Mouse (Mus musculus) forebrain, embryonic 13.5 days (tissue): ENCODE measurements around the gene Slc35b1. TPM values are rescaled to one million over a fixed set of nuclear protein-coding genes. Genes with fewer than 3 reads are reported as not detected.

Source experiments
- ATAC-seq: fragments of 200-750 bp; cut with Nextera tagmentation; 2 replicates; pipeline ENCODE4 v1.8.0; 2017
- H3K27ac ChIP-seq: fragments of 300-500 bp; sonication (generic); 2 replicates; pipeline ENCODE4 v1.5.1; 2015; ENCODE audit warnings: inconsistent platforms, mild to moderate bottlenecking, moderate library complexity
- H3K27me3 ChIP-seq: fragments of 300-500 bp; sonication (generic); 2 replicates; pipeline ENCODE4 v1.6.1; 2015; ENCODE audit warnings: mild to moderate bottlenecking, inconsistent platforms
- H3K36me3 ChIP-seq: fragments of 300-500 bp; sonication (generic); 2 replicates; pipeline ENCODE4 v1.6.1; 2015; ENCODE audit warnings: mild to moderate bottlenecking, inconsistent platforms; ENCODE audit not compliant: poor library complexity, severe bottlenecking
- H3K4me1 ChIP-seq: fragments of 300-500 bp; sonication (generic); 2 replicates; pipeline ENCODE4 v1.6.1; 2015; ENCODE audit warnings: inconsistent platforms
- H3K4me2 ChIP-seq: fragments of 300-500 bp; sonication (generic); 2 replicates; pipeline ENCODE4 v1.6.1; 2015; ENCODE audit warnings: inconsistent platforms, mild to moderate bottlenecking, moderate library complexity
- H3K4me3 ChIP-seq: fragments of 300-500 bp; sonication (generic); 2 replicates; pipeline ENCODE4 v1.5.1; 2015; ENCODE audit warnings: mild to moderate bottlenecking, inconsistent platforms
- H3K9ac ChIP-seq: fragments of 300-500 bp; sonication (generic); 2 replicates; pipeline ENCODE4 v1.6.1; 2015; ENCODE audit warnings: mild to moderate bottlenecking, inconsistent platforms
- H3K9me3 ChIP-seq: fragments of 300-500 bp; sonication (generic); replicated peaks from 2 replicates; pipeline ENCODE4 v1.6.1; 2016; ENCODE audit warnings: inconsistent platforms
- WGBS: fragments of 180-500 bp; shearing (Covaris S2); methylation state at CpG from one replicate; pipeline ENCODE4 v1.1.7; 2015; 5-methylcytosine and 5-hydroxymethylcytosine counted together
- polyA plus RNA-seq: library from polyadenylated mRNA; unstranded; fragments of >200 nt; fragmentation: Nextera tagmentation; extraction: Ambion mirVana; gene quantifications from 2 replicates; pipeline ENCODE4 v1.2.1, GENCODE M21; 2015

Gene Slc35b1
- polyA plus RNA-seq, 1 experiment from 2014 or later: 140 TPM

- Histone ChIP-seq H3K36me3 (peaks cover 66% of the 10 kb centered on the region), H3K4me1 (peaks cover 24% of the 10 kb centered on the region), H3K4me2 (no peak overlapping the region), H3K9ac (no peak overlapping the region), H3K27ac (no peak overlapping the region), H3K27me3 (no peaks in the 10 kb centered on the region), H3K4me3 (no peak overlapping the region), H3K9me3 (no peaks in the 10 kb centered on the region)
- no peak for ATAC-seq
- 76% methylated on average over 3 of the region's 3 CpGs for WGBS
These were observed 4.5 kb downstream of the Slc35b1 start for GRCm38 (mm10) chr11:95389006-95389405.

GRCm38 (mm10) chr11:95390420-95390819 is 5.9 kb downstream of the Slc35b1 start:
- peaks cover 23% of the 10 kb centered on the region for H3K4me1 ChIP-seq
- H3K27me3 ChIP-seq: no peaks in the 10 kb centered on the region
- no peak for ATAC-seq
- H3K4me3 ChIP-seq: no peak overlapping the region
- no peak overlapping the region for H3K4me2 ChIP-seq
- H3K36me3 ChIP-seq: peaks cover 66% of the 10 kb centered on the region
- 94% methylated on average over 6 of the region's 6 CpGs for WGBS
- no peak overlapping the region for H3K9ac ChIP-seq
- H3K27ac ChIP-seq: no peak overlapping the region
- H3K9me3 ChIP-seq: no peaks in the 10 kb centered on the region

DNA sequence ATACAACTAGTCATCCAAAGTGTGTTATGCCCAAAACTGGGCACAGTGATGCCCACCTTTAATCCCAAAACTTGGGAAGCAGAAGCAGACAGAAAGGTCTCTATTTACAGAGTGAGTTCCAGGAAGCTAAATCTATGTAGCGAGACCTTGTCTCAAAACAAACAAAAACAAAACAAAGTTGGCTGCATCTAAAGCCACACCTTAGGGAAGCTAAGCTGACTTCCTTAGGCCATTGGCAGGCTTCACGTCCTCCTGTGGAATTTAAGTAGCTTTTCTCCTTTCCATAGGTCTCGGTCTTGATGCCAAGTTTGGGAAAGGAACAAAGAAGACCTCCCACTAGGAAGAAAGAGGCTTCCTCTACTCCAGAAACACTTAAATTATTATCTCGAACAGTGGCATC is 6.7 kb downstream of the Slc35b1 start:
- Histone ChIP-seq H3K9me3 (no peaks in the 10 kb centered on the region), H3K27ac (peak overlapping the region; percentile 52), H3K4me3 (no peak overlapping the region), H3K27me3 (no peaks in the 10 kb centered on the region), H3K4me2 (no peak overlapping the region), H3K36me3 (peaks cover 66% of the 10 kb centered on the region), H3K4me1 (peaks cover 15% of the 10 kb centered on the region), H3K9ac (no peak overlapping the region)
- 70% methylated on average over 4 of the region's 4 CpGs for WGBS
- no peak for ATAC-seq

DNA sequence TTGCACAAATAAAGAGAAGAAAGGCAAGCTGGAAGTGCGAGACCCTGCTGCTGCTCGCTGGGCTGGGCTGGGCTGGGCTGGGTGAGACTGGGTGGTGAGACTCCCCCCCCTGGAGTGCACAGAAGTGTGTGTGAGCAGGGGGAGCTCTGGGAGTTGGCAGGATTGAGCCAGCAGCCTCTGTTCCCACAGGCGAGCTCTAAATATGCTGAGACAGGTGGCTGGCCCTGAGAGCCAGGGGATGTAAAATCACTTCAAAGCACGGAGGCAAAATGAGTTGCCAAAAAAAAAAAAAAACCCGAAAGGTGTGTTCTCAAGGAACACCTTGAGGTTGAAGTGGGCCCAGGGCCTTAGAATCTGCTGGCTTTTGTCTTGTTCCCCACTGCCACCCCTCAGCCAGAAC is 7.3 kb downstream of the Slc35b1 start:
- Histone ChIP-seq H3K36me3 (peaks cover 60% of the 10 kb centered on the region), H3K4me1 (peaks cover 10% of the 10 kb centered on the region; the same call in 1 of the 2 replicates), H3K4me3 (no peak overlapping the region), H3K27ac (peak overlapping the region; percentile 55), H3K9ac (no peak overlapping the region), H3K27me3 (no peaks in the 10 kb centered on the region), H3K4me2 (no peak overlapping the region), H3K9me3 (no peaks in the 10 kb centered on the region)
- WGBS: 79% methylated on average over 5 of the region's 5 CpGs
- ATAC-seq: peak; percentile 68; the same call in 1 of the 2 replicates

DNA sequence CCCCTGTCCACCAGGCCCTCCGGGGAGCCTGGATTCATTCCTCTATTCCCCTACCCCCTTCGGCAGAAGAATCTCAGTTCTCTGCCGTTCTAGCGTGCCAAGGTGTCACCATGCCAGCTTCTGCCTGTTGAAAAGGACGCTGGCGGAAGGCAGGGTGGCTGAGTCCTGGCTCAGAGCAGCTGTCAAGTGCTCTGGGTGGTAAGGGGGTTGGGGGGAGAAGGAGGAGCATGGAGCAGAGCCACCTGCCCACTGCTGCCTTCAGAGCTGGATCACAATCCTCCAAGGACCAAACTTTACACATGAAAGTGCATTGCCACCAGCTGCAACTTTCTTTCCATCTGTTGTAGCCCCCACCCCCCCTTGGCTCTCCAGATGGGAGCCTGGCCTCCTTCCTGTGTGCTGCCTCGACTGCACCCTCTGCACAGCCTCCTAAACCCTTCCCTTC is 7.8 kb downstream of the Slc35b1 start:
- H3K4me3 ChIP-seq: no peak overlapping the region
- peaks cover 55% of the 10 kb centered on the region for H3K36me3 ChIP-seq
- peak overlapping the region; percentile 55 for H3K27ac ChIP-seq
- H3K4me2 ChIP-seq: no peak overlapping the region
- H3K9me3 ChIP-seq: no peaks in the 10 kb centered on the region
- ATAC-seq: peak; percentile 85
- peaks cover 10% of the 10 kb centered on the region; the same call in 1 of the 2 replicates for H3K4me1 ChIP-seq
- H3K9ac ChIP-seq: no peak overlapping the region
- 54% methylated on average over 7 of the region's 7 CpGs for WGBS
- no peaks in the 10 kb centered on the region for H3K27me3 ChIP-seq

DNA sequence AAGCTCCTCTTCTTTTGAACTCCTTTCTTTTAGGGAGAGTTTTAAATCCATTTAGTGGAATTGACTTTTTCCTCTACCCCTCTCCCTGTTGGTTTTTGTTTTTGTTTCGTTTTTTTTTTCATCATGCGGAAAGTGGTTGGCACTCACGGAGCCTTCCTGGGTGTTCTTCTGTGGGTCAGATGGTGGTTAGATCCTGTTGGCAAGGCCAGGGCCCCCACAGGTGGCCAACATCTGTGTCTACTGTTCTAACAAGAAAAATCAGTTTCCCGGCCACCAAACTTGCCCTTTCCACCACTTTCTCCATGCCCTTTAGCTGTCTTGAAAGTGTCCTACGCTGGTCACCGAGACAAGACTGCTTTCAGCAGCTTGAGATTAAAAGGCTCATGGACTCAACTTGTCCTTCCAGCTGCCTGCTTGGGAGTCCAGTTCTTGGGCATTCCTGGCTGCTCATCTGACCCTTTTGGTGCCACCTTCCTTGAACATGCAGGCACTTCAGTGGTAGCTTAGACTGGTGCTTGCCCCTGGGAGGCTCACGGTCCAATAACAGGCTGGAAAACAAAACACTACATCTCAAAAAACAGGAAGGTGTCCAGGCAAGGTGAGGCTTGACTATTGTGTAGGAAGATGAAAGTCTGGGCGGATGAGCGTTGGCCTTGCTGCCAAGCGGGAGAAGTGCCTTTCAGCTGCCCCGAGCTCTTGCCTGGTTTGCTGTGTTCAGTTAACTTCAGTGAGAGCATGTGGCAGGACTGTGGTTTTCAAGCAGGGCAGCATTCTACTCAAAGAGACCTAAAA is 8.4 kb downstream of the Slc35b1 start:
- peaks cover 11% of the 10 kb centered on the region; the same call in 1 of the 2 replicates for H3K4me1 ChIP-seq
- H3K27me3 ChIP-seq: no peaks in the 10 kb centered on the region
- peaks cover 49% of the 10 kb centered on the region for H3K36me3 ChIP-seq
- 86% methylated on average over 11 of the region's 11 CpGs for WGBS
- no peaks in the 10 kb centered on the region for H3K9me3 ChIP-seq
- H3K4me2 ChIP-seq: no peak overlapping the region
- no peak for ATAC-seq
- no peak overlapping the region for H3K9ac ChIP-seq
- H3K27ac ChIP-seq: peak overlapping the region; percentile 55
- H3K4me3 ChIP-seq: no peak overlapping the region

DNA sequence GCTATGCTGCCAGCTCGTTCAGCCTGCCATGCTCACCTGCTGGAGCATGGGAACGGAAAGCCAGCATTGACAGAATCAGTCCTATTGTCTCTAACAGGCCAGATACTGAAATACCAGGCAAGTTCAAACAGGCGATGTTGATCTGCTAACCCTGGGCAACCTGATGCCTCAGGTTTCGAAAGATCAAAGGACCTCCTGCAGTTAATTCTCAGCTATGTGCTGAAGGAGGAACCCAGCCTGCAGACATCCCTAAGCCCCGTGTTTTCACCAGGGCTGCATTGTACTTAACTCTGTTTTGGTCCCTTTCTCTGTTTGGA is 9.0 kb downstream of the Slc35b1 start:
- H3K36me3 ChIP-seq: peaks cover 43% of the 10 kb centered on the region
- H3K4me1 ChIP-seq: peaks cover 14% of the 10 kb centered on the region; the same call in 1 of the 2 replicates
- no peaks in the 10 kb centered on the region for H3K9me3 ChIP-seq
- no peaks in the 10 kb centered on the region for H3K27me3 ChIP-seq
- no peak for ATAC-seq
- 37% methylated on average over 5 of the region's 5 CpGs for WGBS
- no peak overlapping the region for H3K9ac ChIP-seq
- 0 out of 2 replicates have a peak overlapping the region, but pooled peaks have one; percentile 55 for H3K27ac ChIP-seq
- no peak overlapping the region for H3K4me3 ChIP-seq
- no peak overlapping the region for H3K4me2 ChIP-seq

DNA sequence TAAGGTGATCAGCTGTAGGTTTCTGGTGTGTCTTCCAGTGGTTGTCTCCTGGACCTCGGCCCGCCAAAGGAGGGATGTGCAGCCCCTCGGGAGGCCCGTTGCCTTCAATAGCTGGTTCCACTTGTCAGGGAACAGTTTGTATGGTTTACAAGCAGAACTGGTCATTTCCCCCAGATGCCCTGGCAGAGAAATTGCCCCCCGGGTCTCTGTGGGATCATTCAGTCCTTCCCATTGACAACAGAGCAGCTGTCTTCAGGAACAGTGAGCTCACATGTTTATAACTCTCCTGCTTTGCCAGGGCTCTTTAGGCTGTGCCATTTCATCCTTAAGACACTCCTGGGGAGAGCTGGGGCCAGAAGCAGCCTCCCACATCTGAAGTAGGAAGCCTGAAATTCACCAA is 9.6 kb downstream of the Slc35b1 start:
- no peak overlapping the region for H3K9ac ChIP-seq
- 62% methylated on average over 5 of the region's 5 CpGs for WGBS

DNA sequence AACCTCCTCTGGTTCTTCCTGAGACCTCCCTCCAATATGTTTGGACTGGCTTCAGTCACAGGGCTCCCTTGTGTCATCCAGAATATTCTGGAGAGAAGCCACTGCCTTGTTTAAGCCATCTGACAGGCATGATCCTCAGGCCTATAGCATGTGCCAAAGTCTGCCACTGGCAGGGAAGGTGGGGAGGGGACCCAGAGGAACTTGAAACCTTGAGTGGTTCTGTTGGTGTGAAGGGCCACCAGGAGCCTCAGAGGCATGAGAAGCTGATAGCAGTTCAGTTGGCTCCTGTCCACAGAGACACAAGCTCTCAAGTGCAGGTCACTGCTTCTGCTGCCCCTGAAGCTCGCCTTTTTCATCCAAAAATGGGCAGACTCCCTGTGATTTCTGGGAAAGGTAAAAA is 12.1 kb downstream of the Slc35b1 start:
- Histone ChIP-seq H3K4me3 (no peak overlapping the region), H3K27me3 (0 out of 2 replicates have a peak, but pooled peaks cover 11% of the 10 kb centered on the region), H3K36me3 (peaks cover 13% of the 10 kb centered on the region), H3K9ac (peak overlapping the region; percentile 12; the same call in 1 of the 2 replicates), H3K4me2 (no peak overlapping the region), H3K4me1 (peaks cover 26% of the 10 kb centered on the region; the same call in 1 of the 2 replicates), H3K27ac (no peak overlapping the region), H3K9me3 (no peaks in the 10 kb centered on the region)
- 52% methylated on average over 1 of the region's 1 CpGs for WGBS
- no peak for ATAC-seq

More for the DNA sequence above, 9.6 kb downstream of the Slc35b1 start:
- peaks cover 37% of the 10 kb centered on the region for H3K36me3 ChIP-seq
- H3K4me1 ChIP-seq: peaks cover 15% of the 10 kb centered on the region; the same call in 1 of the 2 replicates
- H3K27ac ChIP-seq: no peak overlapping the region
- H3K9me3 ChIP-seq: no peaks in the 10 kb centered on the region
- no peak overlapping the region for H3K4me2 ChIP-seq
- no peak overlapping the region for H3K4me3 ChIP-seq
- ATAC-seq: no peak
- 0 out of 2 replicates have a peak, but pooled peaks cover 3% of the 10 kb centered on the region for H3K27me3 ChIP-seq

DNA sequence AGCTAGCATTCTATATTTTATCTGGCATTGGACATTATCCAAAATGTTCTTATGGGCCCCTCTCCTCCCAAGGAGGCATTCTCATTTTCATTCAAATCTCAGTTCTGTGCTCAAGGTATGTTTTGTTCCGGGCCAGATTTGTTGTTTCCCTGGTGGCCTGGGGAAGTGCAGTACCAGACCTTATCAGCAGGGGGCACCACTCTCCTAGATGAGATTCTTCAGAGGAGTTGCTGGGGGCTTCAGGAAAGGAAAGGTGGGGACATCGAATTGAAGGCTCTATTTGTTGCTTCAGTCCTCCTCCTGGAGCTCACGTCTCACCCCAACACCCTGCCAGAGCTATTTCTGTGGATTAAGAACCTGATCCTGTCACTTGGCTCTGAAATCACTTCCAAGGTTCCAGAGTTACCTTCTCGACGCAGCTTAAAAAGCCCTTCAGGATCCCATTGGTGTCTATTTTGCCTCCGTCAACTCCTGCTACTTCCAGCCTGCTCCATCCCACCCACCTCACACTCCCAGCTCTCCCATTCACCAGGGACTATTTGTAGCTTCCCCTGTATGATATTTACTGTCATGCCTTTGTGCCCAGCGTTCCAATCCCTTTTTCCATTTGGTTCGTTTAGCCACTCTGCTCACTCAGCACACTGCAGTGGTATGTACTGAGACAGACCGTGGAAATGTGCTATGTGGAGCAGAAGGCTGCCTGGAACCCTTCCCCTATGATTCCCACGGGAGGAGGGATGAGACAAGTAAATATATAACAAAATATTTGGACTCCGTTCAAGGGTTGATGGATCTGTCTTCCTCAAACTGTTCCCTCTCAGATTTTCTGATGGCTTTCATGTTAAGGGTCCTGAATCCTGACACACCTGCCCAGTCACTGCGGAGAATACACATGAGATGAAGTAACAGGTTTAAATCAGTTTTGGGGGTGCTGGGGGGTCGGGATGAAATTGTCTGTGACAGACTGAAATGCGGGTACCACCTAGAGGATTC is 13.6 kb downstream of the Slc35b1 start:
- peaks cover under 1% of the 10 kb centered on the region; the same call in 1 of the 2 replicates for H3K36me3 ChIP-seq
- peak; percentile 33; the same call in 1 of the 2 replicates for ATAC-seq
- no peak overlapping the region for H3K9ac ChIP-seq
- H3K4me3 ChIP-seq: no peak overlapping the region
- 0 out of 2 replicates have a peak, but pooled peaks cover 11% of the 10 kb centered on the region for H3K27me3 ChIP-seq
- H3K9me3 ChIP-seq: no peaks in the 10 kb centered on the region
- no peak overlapping the region for H3K27ac ChIP-seq
- peaks cover 22% of the 10 kb centered on the region; the same call in 1 of the 2 replicates for H3K4me1 ChIP-seq
- H3K4me2 ChIP-seq: no peak overlapping the region
- WGBS: 58% methylated on average over 14 of the region's 14 CpGs

- H3K36me3 ChIP-seq: no peaks in the 10 kb centered on the region
- no peak overlapping the region for H3K4me3 ChIP-seq
- H3K27ac ChIP-seq: 0 out of 2 replicates have a peak overlapping the region, but pooled peaks have one; percentile 25
- no peaks in the 10 kb centered on the region for H3K9me3 ChIP-seq
- 67% methylated on average over 13 of the region's 13 CpGs for WGBS
- H3K9ac ChIP-seq: no peak overlapping the region
- no peak for ATAC-seq
- H3K27me3 ChIP-seq: 0 out of 2 replicates have a peak, but pooled peaks cover 11% of the 10 kb centered on the region
- H3K4me2 ChIP-seq: no peak overlapping the region
- peaks cover 20% of the 10 kb centered on the region; the same call in 1 of the 2 replicates for H3K4me1 ChIP-seq
These were observed 15.1 kb downstream of the Slc35b1 start for GRCm38 (mm10) chr11:95399520-95400020.
